Mouse (Mus musculus): ENCODE measurements at regions not wholly inside any gene's neighbourhood (a gene's known extent, or its start where the extent isn't known, plus 50 kb on each side); places are given as distances from the start of the nearest gene placed in this dataset.
"Not testable (repeated sequence)": the region's sequence is repeated elsewhere in the genome, so short reads cannot be mapped to it uniquely, and the experiment has no call there.

- intact Hi-C loops (cut with DNase I) = no loop called here
- no peak for DNase-seq (ENCODE audit: low spot score)
Observed at GRCm38 (mm10) chr8:90063291-90063690, 284.9 kb downstream of the Tox3 start.

- DNase-seq (ENCODE audit: low spot score) = no peak
- intact Hi-C loops (cut with DNase I) = no loop called here
Observed at GRCm38 (mm10) chr8:90058631-90059166, 289.4 kb downstream of the Tox3 start.

DNA sequence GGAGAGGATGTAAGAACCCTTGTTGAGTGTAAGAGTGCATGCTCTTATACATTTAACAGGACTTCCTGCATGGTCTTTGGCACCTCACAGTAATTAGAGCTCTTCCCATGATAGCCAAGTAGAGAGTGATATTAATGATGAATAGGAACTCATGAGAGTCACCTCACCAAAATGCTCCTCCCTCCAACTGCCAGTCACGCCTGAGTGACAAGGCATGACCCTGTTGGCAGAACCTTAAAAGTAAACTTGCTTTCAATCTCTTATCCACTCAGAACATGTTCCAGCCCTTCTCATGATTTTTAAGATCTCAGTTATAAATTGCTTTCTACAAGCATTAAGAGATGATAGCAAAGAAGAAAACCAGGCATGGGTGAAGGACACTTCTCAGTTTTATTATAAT, 291.8 kb downstream of the Tox3 start:
- no peak for DNase-seq (ENCODE audit: low spot score)
- intact Hi-C loops (cut with DNase I) = no loop called here

DNA sequence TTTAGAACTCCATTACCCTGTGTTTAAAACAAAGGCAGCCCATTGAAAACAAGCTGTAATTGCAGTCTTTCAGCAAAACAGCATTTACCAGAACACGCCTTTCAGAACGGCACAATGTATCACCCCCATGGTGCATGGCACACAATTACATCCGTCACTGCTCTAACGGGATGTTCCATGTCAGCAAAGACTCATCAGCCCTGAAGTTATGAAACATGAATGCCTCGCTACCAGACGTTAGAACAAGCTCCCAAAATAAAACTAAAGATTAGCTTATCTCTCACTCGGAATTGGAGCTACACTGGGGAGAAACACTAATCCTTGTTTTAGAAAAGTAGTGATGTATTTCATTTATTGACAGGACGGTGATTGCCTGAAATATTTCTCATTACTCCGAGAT, 301.4 kb downstream of the Tox3 start:
- DNase-seq (ENCODE audit: low spot score) = no peak
- intact Hi-C loops (cut with DNase I) = no loop called here

DNA sequence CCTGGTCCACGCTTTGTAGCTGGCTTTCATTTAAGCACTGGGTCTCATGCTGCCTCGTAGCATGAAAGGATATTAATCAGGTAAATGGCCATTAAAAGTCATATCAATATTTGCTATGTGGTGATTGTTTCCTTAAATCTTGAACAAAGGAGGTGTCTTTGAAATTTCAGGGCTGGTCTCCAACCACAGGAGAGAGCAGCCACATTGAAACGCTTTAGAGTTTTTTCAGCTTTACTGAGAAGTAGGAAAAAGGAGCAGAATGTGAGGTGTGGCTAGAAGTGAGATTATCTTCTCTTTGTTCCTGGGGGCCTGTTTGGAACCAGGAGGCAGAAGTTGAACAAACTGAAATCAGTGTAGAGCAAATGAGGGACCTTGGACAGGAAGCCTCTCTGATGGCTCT, 311.7 kb downstream of the Tox3 start:
- intact Hi-C loops (cut with DNase I) = no loop called here
- no peak for DNase-seq (ENCODE audit: low spot score)

- no peak for DNase-seq (ENCODE audit: low spot score)
- intact Hi-C loops (cut with DNase I) = no loop called here
Observed at GRCm38 (mm10) chr8:90032572-90032971, 315.6 kb downstream of the Tox3 start.

DNA sequence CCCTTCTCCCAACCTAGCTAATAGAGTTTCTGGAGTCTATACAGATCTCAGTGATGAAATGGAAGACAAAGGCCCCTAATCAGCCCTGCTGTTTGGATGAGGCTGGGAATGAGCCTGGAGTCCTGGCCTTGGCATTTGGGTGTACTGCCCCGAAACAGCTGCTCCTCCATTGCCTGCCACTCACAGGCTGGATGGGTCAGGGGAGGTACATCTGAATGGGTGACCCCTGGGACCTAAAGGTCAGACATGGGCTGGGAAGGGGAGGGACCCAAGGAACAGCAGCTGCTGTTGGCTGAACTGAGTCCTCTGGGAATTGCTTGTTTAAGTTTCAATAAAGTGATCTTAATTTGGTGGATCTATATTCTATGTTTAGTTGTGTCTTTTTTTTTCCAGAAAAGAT, 316.9 kb downstream of the Tox3 start:
- no peak for DNase-seq (ENCODE audit: low spot score)
- intact Hi-C loops (cut with DNase I) = no loop called here

DNA sequence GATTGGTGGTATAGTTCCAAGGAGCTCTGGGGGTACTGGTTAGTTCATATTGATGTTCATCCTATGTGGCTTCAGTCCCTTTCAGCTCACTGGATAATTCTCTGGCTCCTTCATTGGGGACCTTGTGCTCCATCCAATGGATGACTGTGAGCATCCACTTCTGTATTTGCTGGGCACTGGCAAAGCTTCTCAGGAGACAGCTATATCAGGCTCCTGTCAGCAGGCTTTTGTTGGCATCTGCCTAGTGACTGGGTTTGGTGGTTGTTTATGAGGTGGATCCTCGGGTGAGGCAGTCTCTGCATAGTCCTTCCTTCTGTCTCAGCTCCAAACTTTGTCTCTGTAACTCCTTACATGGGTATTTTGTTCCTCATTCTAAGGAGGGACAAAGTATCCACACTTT, 330.2 kb downstream of the Tox3 start:
- intact Hi-C loops (cut with DNase I); DNase-seq (ENCODE audit: low spot score): not testable (repeated sequence)

GRCm38 (mm10) chr8:90013755-90014154, 334.4 kb downstream of the Tox3 start:
- intact Hi-C loops (cut with DNase I) = no loop called here
- DNase-seq (ENCODE audit: low spot score) = no peak

- DNase-seq (ENCODE audit: low spot score) = no peak
- intact Hi-C loops (cut with DNase I) = no loop called here
Observed at GRCm38 (mm10) chr8:90011682-90012409, 336.3 kb downstream of the Tox3 start.

GRCm38 (mm10) chr8:90009431-90009830, 338.7 kb downstream of the Tox3 start:
- intact Hi-C loops (cut with DNase I) = no loop called here
- no peak for DNase-seq (ENCODE audit: low spot score)

DNA sequence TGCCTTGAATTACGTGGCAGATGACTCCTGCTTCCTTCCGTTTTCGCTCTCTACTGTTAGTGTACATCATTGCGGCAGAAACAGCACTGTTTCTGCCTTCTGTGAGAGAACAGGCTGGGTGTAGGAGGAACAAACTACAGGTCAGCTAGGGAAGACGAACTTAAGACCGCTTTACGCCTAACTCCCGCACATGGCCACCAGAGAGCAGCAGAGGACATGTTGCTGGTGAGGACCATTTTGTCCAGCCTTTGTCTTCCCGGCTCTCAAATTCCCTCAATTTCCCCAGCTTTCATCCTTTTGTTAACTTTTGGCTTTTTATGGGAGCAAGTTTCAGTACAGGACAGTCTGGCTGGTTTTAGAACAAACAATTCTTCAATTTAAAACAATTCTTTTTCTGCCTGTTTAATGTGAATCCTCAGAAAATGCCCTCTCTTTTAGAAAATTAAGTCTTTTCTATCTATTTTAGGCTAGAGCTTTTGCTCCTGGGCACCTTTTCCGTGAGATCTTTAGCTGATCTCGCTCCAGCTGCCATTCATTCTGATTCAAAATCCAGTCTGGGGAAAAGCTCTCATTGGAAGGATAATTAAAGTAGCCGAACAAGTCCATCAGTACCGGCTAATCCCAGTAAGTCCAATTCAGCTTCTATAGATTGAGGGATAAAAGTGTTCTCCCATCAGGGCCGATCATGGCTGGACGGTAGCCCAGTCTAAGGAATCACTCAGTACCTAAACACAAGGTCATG, 347.1 kb downstream of the Tox3 start:
- intact Hi-C loops (cut with DNase I) = loop anchor here (1.0 to 5.0 kb wide), 5 partner anchors 154 to 792 kb away; partner anchors contain the start of gene Tox3

DNA sequence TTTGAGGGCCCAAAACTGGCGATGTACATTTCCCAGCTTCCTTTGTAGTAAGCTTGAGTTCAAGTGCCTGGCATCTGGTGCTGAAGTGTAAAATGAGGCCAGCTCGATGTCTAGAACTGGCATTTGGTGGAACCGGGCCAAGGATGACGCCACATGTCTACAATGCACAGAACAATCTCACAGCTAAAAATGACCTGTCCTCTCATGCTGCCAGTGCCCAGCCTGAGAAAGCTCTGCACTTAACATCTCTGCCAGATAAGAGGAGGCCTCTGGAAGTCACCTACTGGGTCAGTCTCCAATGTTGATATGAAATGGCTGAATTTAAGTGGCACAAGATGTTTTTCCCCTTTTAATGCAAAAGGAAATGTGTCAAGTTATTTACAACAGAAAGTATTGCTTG, 354.4 kb downstream of the Tox3 start:
- DNase-seq (ENCODE audit: low spot score) = peak; percentile 16
- intact Hi-C loops (cut with DNase I) = no loop called here

More for the DNA sequence above, 347.1 kb downstream of the Tox3 start:
- DNase-seq (ENCODE audit: low spot score) = peak; percentile 6

GRCm38 (mm10) chr8:89983859-89984258, 364.3 kb downstream of the Tox3 start:
- DNase-seq (ENCODE audit: low spot score) = no peak
- intact Hi-C loops (cut with DNase I) = no loop called here

DNA sequence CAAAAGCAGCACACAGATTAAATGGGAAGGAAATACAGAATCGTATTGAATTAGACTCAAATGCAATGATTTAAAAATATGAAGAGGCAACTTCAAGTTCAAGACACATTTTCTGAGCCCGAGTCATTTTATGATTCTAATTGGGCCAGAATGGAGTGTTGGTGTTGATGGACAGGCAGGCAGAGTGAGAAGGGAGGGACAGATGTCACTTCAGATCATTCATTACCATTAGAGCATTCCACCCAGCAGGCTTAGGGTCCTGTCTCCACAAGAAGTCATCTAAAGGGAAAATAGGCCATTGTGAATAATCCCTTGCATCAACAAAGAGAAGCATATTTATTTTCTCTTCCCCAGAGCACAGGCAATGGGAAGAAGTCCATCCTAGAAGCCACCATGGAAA, 365.6 kb downstream of the Tox3 start:
- DNase-seq (ENCODE audit: low spot score) = no peak
- intact Hi-C loops (cut with DNase I) = no loop called here

- intact Hi-C loops (cut with DNase I) = no loop called here
- no peak for DNase-seq (ENCODE audit: low spot score)
Observed at GRCm38 (mm10) chr8:89981320-89981719, 366.8 kb downstream of the Tox3 start.

DNA sequence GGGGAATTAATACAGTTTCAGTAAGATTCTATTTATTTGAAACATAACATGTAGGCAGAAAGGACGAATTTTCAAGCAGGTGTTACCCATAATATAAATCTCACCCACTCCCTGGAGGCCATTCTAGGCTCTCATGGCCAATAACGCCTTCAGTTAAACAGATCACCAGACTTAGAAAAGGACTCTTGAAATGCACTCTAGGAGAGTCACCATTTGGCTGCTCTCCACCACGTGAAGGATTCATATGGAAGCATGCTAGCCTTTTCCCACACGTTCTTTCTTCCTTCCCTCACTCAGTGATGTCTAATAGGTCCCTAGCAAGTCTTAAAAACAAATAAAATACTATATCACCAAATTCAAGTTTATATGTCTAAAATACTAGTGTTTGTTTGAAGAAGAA, 367.7 kb downstream of the Tox3 start:
- no peak for DNase-seq (ENCODE audit: low spot score)
- intact Hi-C loops (cut with DNase I) = no loop called here

DNA sequence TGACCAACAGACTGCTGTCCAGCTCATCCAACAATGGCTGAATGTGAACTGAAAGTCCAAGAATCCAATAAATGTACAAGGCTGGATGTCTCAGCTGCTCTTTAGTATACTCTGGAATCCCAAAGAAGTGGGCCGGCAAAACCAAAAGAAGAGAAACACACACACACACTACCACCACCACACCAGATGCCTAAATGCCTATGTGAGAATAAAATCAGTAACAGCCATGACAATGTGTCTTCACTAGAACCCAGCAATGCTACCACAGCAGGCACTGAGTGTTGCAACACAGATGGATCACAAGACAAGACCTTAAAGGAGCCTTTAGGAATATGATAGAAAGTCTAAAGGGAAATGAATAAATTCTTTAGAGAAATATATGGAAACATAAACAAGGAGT, 385.3 kb downstream of the Tox3 start:
- intact Hi-C loops (cut with DNase I) = no loop called here
- no peak for DNase-seq (ENCODE audit: low spot score)

DNA sequence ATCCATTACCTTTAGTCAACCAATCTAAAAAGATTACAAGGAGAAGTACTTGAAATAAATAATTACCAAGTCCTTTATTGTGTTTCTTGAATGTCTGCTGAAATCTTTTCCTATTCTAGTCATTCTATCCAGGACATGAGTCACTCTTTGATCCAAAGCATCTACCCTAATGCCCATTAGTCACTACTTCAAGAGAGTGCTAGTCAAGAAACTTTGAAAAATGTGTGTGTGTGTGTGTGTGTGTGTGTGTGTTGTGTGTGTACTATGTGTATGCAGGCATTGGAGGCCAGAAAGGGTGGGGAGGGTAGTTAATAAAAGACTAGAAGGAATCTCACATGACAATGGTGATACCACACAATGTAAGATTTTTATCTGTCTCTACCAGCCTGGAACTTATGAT, 390.7 kb downstream of the Tox3 start:
- intact Hi-C loops (cut with DNase I) = no loop called here
- no peak for DNase-seq (ENCODE audit: low spot score)

DNA sequence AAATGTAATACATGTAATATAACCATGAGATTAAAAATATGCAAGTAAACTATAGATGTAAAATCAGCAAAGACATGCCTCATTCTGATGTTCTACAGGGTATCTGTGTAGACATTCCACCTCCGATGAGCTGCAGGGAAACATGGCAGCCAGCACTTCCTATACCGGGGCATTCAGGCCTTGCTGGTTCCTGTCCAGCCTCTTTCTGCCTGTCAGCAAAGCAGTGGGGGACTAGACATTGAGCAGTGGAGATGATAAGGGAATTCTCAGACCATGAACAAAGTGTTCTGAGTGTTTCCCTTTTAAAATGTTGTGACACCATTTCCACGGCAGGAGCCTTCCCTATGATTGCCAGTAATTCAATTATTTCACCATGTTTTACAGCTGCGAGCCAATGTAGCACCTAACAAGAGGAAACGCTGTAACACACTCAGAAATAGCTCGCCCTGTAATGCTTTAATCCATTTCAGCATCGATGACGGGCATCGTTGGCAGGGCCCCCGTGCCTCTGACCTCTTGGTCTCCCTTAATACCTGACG, 391.6 kb downstream of the Tox3 start:
- intact Hi-C loops (cut with DNase I) = no loop called here

DNA sequence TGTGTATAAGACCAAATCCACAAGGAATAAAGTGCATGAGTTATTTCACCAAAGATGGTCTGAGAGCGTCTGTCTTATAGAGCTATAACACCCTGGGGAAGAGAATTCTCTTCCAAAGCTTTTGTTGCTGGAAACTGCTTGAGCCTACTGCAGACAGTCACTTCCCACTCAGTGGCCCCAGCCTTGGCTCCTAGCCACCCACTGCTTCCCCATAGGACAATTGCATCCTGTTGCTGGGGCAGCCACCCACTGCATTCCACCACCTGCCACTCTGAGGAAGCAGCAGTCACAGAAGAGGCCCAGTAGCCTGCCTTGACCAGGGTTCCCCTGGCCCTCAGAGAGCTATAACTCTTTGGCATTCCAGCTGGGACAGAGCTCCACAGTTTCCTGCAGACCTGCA, 409.3 kb downstream of the Tox3 start:
- intact Hi-C loops (cut with DNase I) = no loop called here
- no peak for DNase-seq (ENCODE audit: low spot score)

More for the DNA sequence above, 391.6 kb downstream of the Tox3 start:
- DNase-seq (ENCODE audit: low spot score) = no peak
